Mouse (Mus musculus): ENCODE results near the gene Trpm4. TPM values are rescaled to one million over a fixed set of nuclear protein-coding genes. Genes with fewer than 3 reads are reported as not detected.

The Trpm4 gene
- polyA plus RNA-seq, 1 experiment from 2014 or later = 20.0 TPM

- peaks cover 27% of the 10 kb centered on the region for H3K4me1 ChIP-seq
- no peak overlapping the region for H3K27ac ChIP-seq
- no peaks in the 10 kb centered on the region for H3K27me3 ChIP-seq
- H3K4me2 ChIP-seq = no peak overlapping the region
- WGBS = 70% methylated on average over 6 of the region's 6 CpGs
- H3K36me3 ChIP-seq = peaks cover 3% of the 10 kb centered on the region
- H3K9me3 ChIP-seq = no peaks in the 10 kb centered on the region
- ATAC-seq (ENCODE audit: borderline replicate concordance, extremely low read depth, low FRiP score, low TSS enrichment) = no peak
- no peak overlapping the region for H3K9ac ChIP-seq
- H3K4me3 ChIP-seq = no peak overlapping the region
Observed at GRCm38 (mm10) chr7:45331502-45331901, 2.1 kb downstream of the Trpm4 start.

- Histone ChIP-seq H3K27ac (no peak overlapping the region), H3K4me3 (no peak overlapping the region), H3K4me1 (peaks cover 13% of the 10 kb centered on the region), H3K9me3 (no peaks in the 10 kb centered on the region), H3K27me3 (no peaks in the 10 kb centered on the region), H3K4me2 (no peak overlapping the region), H3K9ac (no peak overlapping the region), H3K36me3 (peaks cover 21% of the 10 kb centered on the region)
- no peak for ATAC-seq (ENCODE audit: borderline replicate concordance, extremely low read depth, low FRiP score, low TSS enrichment)
- 78% methylated on average over 13 of the region's 13 CpGs for WGBS
Observed at GRCm38 (mm10) chr7:45328841-45329475, 4.6 kb downstream of the Trpm4 start.

GRCm38 (mm10) chr7:45325800-45326199 lies 7.8 kb downstream of the Trpm4 start:
- H3K4me3 ChIP-seq = no peak overlapping the region
- H3K9me3 ChIP-seq = no peaks in the 10 kb centered on the region
- H3K27me3 ChIP-seq = no peaks in the 10 kb centered on the region
- H3K27ac ChIP-seq = no peak overlapping the region
- H3K4me2 ChIP-seq = no peak overlapping the region
- peaks cover 28% of the 10 kb centered on the region for H3K36me3 ChIP-seq
- H3K4me1 ChIP-seq = no peaks in the 10 kb centered on the region
- H3K9ac ChIP-seq = no peak overlapping the region
- ATAC-seq (ENCODE audit: borderline replicate concordance, extremely low read depth, low FRiP score, low TSS enrichment) = no peak

GRCm38 (mm10) chr7:45323069-45323468 lies 10.5 kb downstream of the Trpm4 start:
- no peak for ATAC-seq (ENCODE audit: borderline replicate concordance, extremely low read depth, low FRiP score, low TSS enrichment)
- no peak overlapping the region for H3K4me3 ChIP-seq
- 87% methylated on average over 5 of the region's 5 CpGs for WGBS
- H3K27me3 ChIP-seq = no peaks in the 10 kb centered on the region
- H3K27ac ChIP-seq = no peak overlapping the region
- H3K9me3 ChIP-seq = no peaks in the 10 kb centered on the region
- H3K9ac ChIP-seq = no peak overlapping the region
- H3K4me1 ChIP-seq = no peaks in the 10 kb centered on the region
- H3K36me3 ChIP-seq = peaks cover 32% of the 10 kb centered on the region
- H3K4me2 ChIP-seq = no peak overlapping the region

GRCm38 (mm10) chr7:45322245-45322644 lies 11.3 kb downstream of the Trpm4 start:
- Histone ChIP-seq H3K9me3 (no peaks in the 10 kb centered on the region), H3K27me3 (no peaks in the 10 kb centered on the region), H3K9ac (no peak overlapping the region), H3K4me1 (no peaks in the 10 kb centered on the region), H3K4me2 (no peak overlapping the region), H3K36me3 (peaks cover 32% of the 10 kb centered on the region), H3K27ac (no peak overlapping the region), H3K4me3 (no peak overlapping the region)
- no peak for ATAC-seq (ENCODE audit: borderline replicate concordance, extremely low read depth, low FRiP score, low TSS enrichment)
- 84% methylated on average over 4 of the region's 4 CpGs for WGBS

GRCm38 (mm10) chr7:45316536-45316935 lies 17.0 kb downstream of the Trpm4 start:
- Histone ChIP-seq H3K9me3 (no peaks in the 10 kb centered on the region), H3K27ac (no peak overlapping the region), H3K4me3 (no peak overlapping the region), H3K4me1 (peaks cover 10% of the 10 kb centered on the region), H3K27me3 (no peaks in the 10 kb centered on the region), H3K9ac (no peak overlapping the region), H3K4me2 (no peak overlapping the region), H3K36me3 (peaks cover 17% of the 10 kb centered on the region; the same call in 1 of the 2 replicates)
- 76% methylated on average over 14 of the region's 14 CpGs for WGBS
- no peak for ATAC-seq (ENCODE audit: borderline replicate concordance, extremely low read depth, low FRiP score, low TSS enrichment)

GRCm38 (mm10) chr7:45315182-45315701 lies 18.3 kb downstream of the Trpm4 start:
- Histone ChIP-seq H3K4me2 (no peak overlapping the region), H3K9ac (no peak overlapping the region), H3K36me3 (peaks cover 17% of the 10 kb centered on the region; the same call in 1 of the 2 replicates), H3K27me3 (no peaks in the 10 kb centered on the region), H3K4me3 (no peak overlapping the region), H3K27ac (no peak overlapping the region), H3K9me3 (no peaks in the 10 kb centered on the region), H3K4me1 (peaks cover 10% of the 10 kb centered on the region)
- no peak for ATAC-seq (ENCODE audit: borderline replicate concordance, extremely low read depth, low FRiP score, low TSS enrichment)
- WGBS = 78% methylated on average over 10 of the region's 10 CpGs

GRCm38 (mm10) chr7:45313495-45313894 lies 20.1 kb downstream of the Trpm4 start:
- no peak overlapping the region for H3K4me3 ChIP-seq
- H3K27me3 ChIP-seq = no peaks in the 10 kb centered on the region
- H3K36me3 ChIP-seq = peaks cover 15% of the 10 kb centered on the region; the same call in 1 of the 2 replicates
- WGBS = 31% methylated on average over 9 of the region's 9 CpGs
- ATAC-seq (ENCODE audit: borderline replicate concordance, extremely low read depth, low FRiP score, low TSS enrichment) = no peak
- H3K27ac ChIP-seq = peak overlapping the region; percentile 24; the same call in 1 of the 2 replicates
- no peak overlapping the region for H3K4me2 ChIP-seq
- no peaks in the 10 kb centered on the region for H3K9me3 ChIP-seq
- no peak overlapping the region for H3K9ac ChIP-seq
- H3K4me1 ChIP-seq = peaks cover 10% of the 10 kb centered on the region

GRCm38 (mm10) chr7:45312686-45313453 lies 20.7 kb downstream of the Trpm4 start:
- Histone ChIP-seq H3K4me1 (peaks cover 10% of the 10 kb centered on the region), H3K4me3 (no peak overlapping the region), H3K36me3 (0 out of 2 replicates have a peak, but pooled peaks cover 13% of the 10 kb centered on the region), H3K27ac (peak overlapping the region; percentile 24; the same call in 1 of the 2 replicates), H3K4me2 (no peak overlapping the region), H3K27me3 (no peaks in the 10 kb centered on the region), H3K9ac (no peak overlapping the region), H3K9me3 (no peaks in the 10 kb centered on the region)
- ATAC-seq (ENCODE audit: borderline replicate concordance, extremely low read depth, low FRiP score, low TSS enrichment) = no peak
- WGBS = 17% methylated on average over 10 of the region's 10 CpGs

GRCm38 (mm10) chr7:45312023-45312422 lies 21.6 kb downstream of the Trpm4 start:
- ATAC-seq (ENCODE audit: borderline replicate concordance, extremely low read depth, low FRiP score, low TSS enrichment) = no peak
- Histone ChIP-seq H3K9me3 (no peaks in the 10 kb centered on the region), H3K27ac (no peak overlapping the region), H3K4me3 (no peak overlapping the region), H3K4me1 (peaks cover 10% of the 10 kb centered on the region), H3K27me3 (no peaks in the 10 kb centered on the region), H3K36me3 (0 out of 2 replicates have a peak, but pooled peaks cover 12% of the 10 kb centered on the region), H3K4me2 (no peak overlapping the region), H3K9ac (no peak overlapping the region)
- WGBS = 26% methylated on average over 8 of the region's 8 CpGs

- Histone ChIP-seq H3K27me3 (no peaks in the 10 kb centered on the region), H3K4me1 (peaks cover 17% of the 10 kb centered on the region), H3K9ac (no peak overlapping the region), H3K27ac (no peak overlapping the region), H3K4me2 (no peak overlapping the region), H3K36me3 (0 out of 2 replicates have a peak, but pooled peaks cover 2% of the 10 kb centered on the region), H3K9me3 (no peaks in the 10 kb centered on the region), H3K4me3 (no peak overlapping the region)
- WGBS = 21% methylated on average over 9 of the region's 9 CpGs
- ATAC-seq (ENCODE audit: borderline replicate concordance, extremely low read depth, low FRiP score, low TSS enrichment) = no peak
Observed at GRCm38 (mm10) chr7:45309455-45309854, 24.1 kb downstream of the Trpm4 start.
